Mouse (Mus musculus) limb, embryonic 12.5 days (tissue): ENCODE measurements around the gene Pkp4. TPM values are rescaled to one million over a fixed set of nuclear protein-coding genes. Genes with fewer than 3 reads are reported as not detected.

Experiments
- ATAC-seq: fragments of 200-750 bp; cut with Nextera tagmentation; 2 replicates; pipeline ENCODE4 v1.8.0; 2017; ENCODE audit warnings: low read depth, moderate TSS enrichment; ENCODE audit not compliant: insufficient number of reproducible peaks, insufficient read depth, low FRiP score, low TSS enrichment
- H3K27ac ChIP-seq: fragments of 300-500 bp; sonication (generic); 2 replicates; pipeline ENCODE4 v1.5.1; 2016; ENCODE audit warnings: mild to moderate bottlenecking, moderate library complexity
- H3K27me3 ChIP-seq: fragments of 300-500 bp; sonication (generic); 2 replicates; pipeline ENCODE4 v1.6.1; 2016; ENCODE audit warnings: mild to moderate bottlenecking, moderate library complexity
- H3K36me3 ChIP-seq: fragments of 300-500 bp; sonication (generic); 2 replicates; pipeline ENCODE4 v1.6.1; 2016; ENCODE audit warnings: mild to moderate bottlenecking, moderate library complexity
- H3K4me1 ChIP-seq: fragments of 300-500 bp; sonication (generic); replicated peaks from 2 replicates; pipeline ENCODE4 v1.6.1; 2016
- H3K4me2 ChIP-seq: fragments of 300-500 bp; sonication (generic); 2 replicates; pipeline ENCODE4 v1.6.1; 2016; ENCODE audit warnings: mild to moderate bottlenecking, moderate library complexity
- H3K4me3 ChIP-seq: fragments of 300-500 bp; sonication (generic); replicated peaks from 2 replicates; pipeline ENCODE4 v1.5.1; 2016; ENCODE audit warnings: mild to moderate bottlenecking
- H3K9ac ChIP-seq: fragments of 300-500 bp; sonication (generic); replicated peaks from 2 replicates; pipeline ENCODE4 v1.6.1; 2016; ENCODE audit warnings: mild to moderate bottlenecking, moderate library complexity
- H3K9me3 ChIP-seq: fragments of 300-500 bp; sonication (generic); 2 replicates; pipeline ENCODE4 v1.6.1; 2016; ENCODE audit warnings: mild to moderate bottlenecking, moderate library complexity
- whole genome bisulfite sequencing: fragments of 180-500 bp; shearing (Covaris S2); methylation state at CpG from one replicate; pipeline ENCODE4 v1.1.7; 2016; 5-methylcytosine and 5-hydroxymethylcytosine counted together
- polyA plus RNA-seq: library from polyadenylated mRNA; unstranded; fragments of >200 nt; fragmentation: Nextera tagmentation; extraction: Ambion mirVana; gene quantifications from 2 replicates; pipeline ENCODE4 v1.2.1, GENCODE M21; 2016

The Pkp4 gene
- polyA plus RNA-seq, 1 experiment from 2014 or later, result 18.7 TPM

GRCm38 (mm10) chr2:59167830-59168229 is 7.2 kb downstream of the Pkp4 start:
- no peak overlapping the region for H3K27ac ChIP-seq
- no peak overlapping the region for H3K4me3 ChIP-seq
- H3K9me3 ChIP-seq, result no peaks in the 10 kb centered on the region
- H3K4me1 ChIP-seq, result peaks cover 21% of the 10 kb centered on the region; the same call in 1 of the 2 replicates
- 65% methylated on average over 4 of the region's 4 CpGs for WGBS
- H3K36me3 ChIP-seq, result no peaks in the 10 kb centered on the region
- H3K4me2 ChIP-seq, result no peak overlapping the region
- ATAC-seq, result no peak
- no peak overlapping the region for H3K9ac ChIP-seq
- H3K27me3 ChIP-seq, result no peaks in the 10 kb centered on the region

DNA sequence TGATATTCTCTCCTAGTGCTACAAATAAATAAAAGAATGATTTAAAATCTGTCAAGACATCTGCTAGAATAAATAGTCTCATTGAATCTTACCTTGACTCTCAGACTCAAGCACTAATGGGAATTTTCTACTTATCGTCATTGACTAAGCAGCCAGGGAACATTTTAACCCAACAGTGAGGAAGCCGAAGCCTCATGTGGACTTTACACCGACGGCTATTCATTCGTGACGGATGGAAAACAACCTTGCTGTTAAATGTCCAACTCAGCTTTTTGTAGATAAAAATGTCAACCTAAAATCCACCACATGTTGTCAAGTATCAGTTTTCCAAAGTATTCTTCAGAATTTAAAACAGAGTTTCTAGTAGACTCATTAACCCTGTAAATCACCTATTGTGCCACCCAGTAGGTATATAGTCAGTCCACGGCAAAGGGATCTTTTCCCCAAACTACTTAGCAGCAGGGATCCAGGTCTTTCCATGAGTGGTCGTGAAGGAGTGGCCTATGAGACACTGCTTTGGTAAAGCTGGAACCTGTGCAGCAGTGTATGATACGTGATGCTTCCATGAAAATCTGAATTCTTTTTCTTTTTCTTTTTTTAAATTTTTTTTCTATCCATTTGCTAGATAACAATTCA is 9.0 kb downstream of the Pkp4 start:
- no peak overlapping the region for H3K4me2 ChIP-seq
- peaks cover 16% of the 10 kb centered on the region; the same call in 1 of the 2 replicates for H3K4me1 ChIP-seq
- H3K9me3 ChIP-seq, result no peaks in the 10 kb centered on the region
- 68% methylated on average over 9 of the region's 9 CpGs for WGBS
- H3K36me3 ChIP-seq, result no peaks in the 10 kb centered on the region
- ATAC-seq, result no peak
- no peak overlapping the region for H3K27ac ChIP-seq
- H3K9ac ChIP-seq, result no peak overlapping the region
- H3K27me3 ChIP-seq, result no peaks in the 10 kb centered on the region
- no peak overlapping the region for H3K4me3 ChIP-seq

DNA sequence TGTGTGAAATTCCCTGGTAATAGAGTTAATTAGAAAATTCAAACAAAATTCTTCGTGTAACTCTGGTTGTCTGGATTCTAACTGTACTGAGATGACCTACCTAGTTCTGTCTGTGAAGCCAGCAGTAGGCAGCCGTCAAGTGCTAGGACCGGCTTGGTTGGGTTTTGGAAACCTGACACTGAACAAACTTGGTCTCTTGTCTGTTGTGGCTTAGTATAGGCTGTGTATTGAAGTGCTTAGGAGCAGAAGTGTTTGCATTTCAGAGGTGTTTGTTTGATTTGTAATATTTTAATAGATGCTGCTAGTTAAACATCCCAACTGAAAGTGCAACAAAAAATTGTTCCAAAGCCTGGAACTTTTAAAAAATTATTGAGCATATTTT is 9.5 kb downstream of the Pkp4 start:
- H3K9me3 ChIP-seq, result no peaks in the 10 kb centered on the region
- H3K36me3 ChIP-seq, result no peaks in the 10 kb centered on the region
- H3K27me3 ChIP-seq, result no peaks in the 10 kb centered on the region
- H3K4me3 ChIP-seq, result no peak overlapping the region
- H3K9ac ChIP-seq, result no peak overlapping the region
- H3K27ac ChIP-seq, result no peak overlapping the region
- peaks cover 16% of the 10 kb centered on the region; the same call in 1 of the 2 replicates for H3K4me1 ChIP-seq
- H3K4me2 ChIP-seq, result no peak overlapping the region
- no peak for ATAC-seq
- 73% methylated on average over 3 of the region's 3 CpGs for WGBS

DNA sequence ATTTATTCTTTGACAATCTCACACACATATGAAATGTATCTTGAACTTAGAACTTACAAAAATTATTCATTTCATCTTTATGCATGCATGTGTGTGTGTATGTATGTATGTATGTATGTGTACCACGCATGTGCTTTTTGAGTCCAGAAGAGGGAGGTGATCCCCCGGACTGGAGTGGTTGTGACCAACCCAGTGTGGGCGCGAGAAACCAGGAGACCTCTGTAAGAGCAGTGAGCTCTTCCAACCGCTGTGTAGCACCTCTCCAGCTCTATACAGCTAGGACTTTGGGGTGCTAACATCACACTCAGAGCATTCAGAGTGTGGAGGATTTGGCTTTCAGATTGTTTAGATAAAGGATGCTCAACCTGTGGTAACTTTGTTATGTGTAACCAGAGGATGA is 9.9 kb downstream of the Pkp4 start:
- peaks cover 16% of the 10 kb centered on the region; the same call in 1 of the 2 replicates for H3K4me1 ChIP-seq
- 97% methylated on average over 5 of the region's 5 CpGs for WGBS
- no peak overlapping the region for H3K27ac ChIP-seq
- H3K27me3 ChIP-seq, result no peaks in the 10 kb centered on the region
- no peak overlapping the region for H3K4me2 ChIP-seq
- H3K36me3 ChIP-seq, result no peaks in the 10 kb centered on the region
- H3K4me3 ChIP-seq, result no peak overlapping the region
- ATAC-seq, result no peak
- H3K9me3 ChIP-seq, result no peaks in the 10 kb centered on the region
- H3K9ac ChIP-seq, result no peak overlapping the region

GRCm38 (mm10) chr2:59171533-59171932 is 10.9 kb downstream of the Pkp4 start:
- ATAC-seq, result no peak
- Histone ChIP-seq H3K4me1 (peaks cover 16% of the 10 kb centered on the region; the same call in 1 of the 2 replicates), H3K4me3 (no peak overlapping the region), H3K4me2 (no peak overlapping the region), H3K36me3 (no peaks in the 10 kb centered on the region), H3K9ac (no peak overlapping the region), H3K9me3 (no peaks in the 10 kb centered on the region), H3K27me3 (no peaks in the 10 kb centered on the region), H3K27ac (no peak overlapping the region)
- WGBS, result 80% methylated on average over 5 of the region's 5 CpGs

DNA sequence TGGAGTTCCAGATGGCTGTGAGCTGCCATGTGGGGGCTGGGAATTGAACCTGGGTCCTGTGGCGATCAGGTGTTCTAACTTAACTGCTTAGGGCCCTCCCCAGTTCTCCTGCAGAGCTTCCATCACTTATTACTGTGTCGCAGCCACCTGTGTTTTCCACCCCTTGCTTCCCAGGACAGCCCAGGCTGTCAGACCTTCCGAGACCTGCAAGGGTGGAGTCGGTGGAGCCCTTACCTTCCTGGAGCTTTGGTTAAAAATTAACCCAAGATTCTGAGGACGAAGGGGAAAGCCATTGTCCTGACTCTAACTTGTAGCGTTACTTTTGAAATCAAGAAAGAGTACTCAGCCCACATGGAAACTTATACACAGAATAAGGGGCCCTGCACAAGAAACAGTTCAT is 15.3 kb downstream of the Pkp4 start:
- H3K9me3 ChIP-seq, result no peaks in the 10 kb centered on the region
- H3K27ac ChIP-seq, result no peak overlapping the region
- WGBS, result 90% methylated on average over 6 of the region's 6 CpGs
- H3K27me3 ChIP-seq, result no peaks in the 10 kb centered on the region
- H3K4me1 ChIP-seq, result peaks cover 24% of the 10 kb centered on the region
- no peak overlapping the region for H3K4me3 ChIP-seq
- no peak for ATAC-seq
- no peak overlapping the region for H3K9ac ChIP-seq
- H3K4me2 ChIP-seq, result no peak overlapping the region
- no peaks in the 10 kb centered on the region for H3K36me3 ChIP-seq

DNA sequence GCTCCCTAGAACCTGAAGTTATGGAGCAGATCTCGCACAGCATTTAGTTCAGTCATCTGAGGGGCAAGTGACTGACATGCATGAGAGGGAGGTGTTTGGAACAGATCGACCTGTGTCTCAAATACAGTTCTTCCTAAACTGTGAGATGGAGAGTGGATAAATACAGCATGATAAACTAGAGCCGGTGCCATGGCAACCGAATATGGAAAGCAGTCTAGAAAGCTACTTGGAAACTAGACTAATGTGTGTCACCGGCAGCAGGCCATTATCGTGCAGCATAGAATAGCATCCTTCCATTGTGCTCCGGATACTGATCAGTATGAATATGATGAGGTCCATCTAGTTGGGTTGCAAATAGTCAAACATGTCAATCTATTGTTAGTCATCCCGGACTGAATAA is 17.5 kb downstream of the Pkp4 start:
- H3K4me2 ChIP-seq, result no peak overlapping the region
- no peak for ATAC-seq
- H3K36me3 ChIP-seq, result no peaks in the 10 kb centered on the region
- no peaks in the 10 kb centered on the region for H3K9me3 ChIP-seq
- H3K4me3 ChIP-seq, result no peak overlapping the region
- no peaks in the 10 kb centered on the region for H3K27me3 ChIP-seq
- no peak overlapping the region for H3K27ac ChIP-seq
- H3K4me1 ChIP-seq, result peaks cover 12% of the 10 kb centered on the region
- 95% methylated on average over 8 of the region's 8 CpGs for WGBS
- H3K9ac ChIP-seq, result no peak overlapping the region

GRCm38 (mm10) chr2:59178960-59179359 is 18.3 kb downstream of the Pkp4 start:
- H3K9ac ChIP-seq, result no peak overlapping the region
- H3K27ac ChIP-seq, result no peak overlapping the region
- no peak overlapping the region for H3K4me2 ChIP-seq
- peaks cover 12% of the 10 kb centered on the region for H3K4me1 ChIP-seq
- no peak overlapping the region for H3K4me3 ChIP-seq
- H3K27me3 ChIP-seq, result no peaks in the 10 kb centered on the region
- 84% methylated on average over 4 of the region's 4 CpGs for WGBS
- no peaks in the 10 kb centered on the region for H3K9me3 ChIP-seq
- no peaks in the 10 kb centered on the region for H3K36me3 ChIP-seq
- no peak for ATAC-seq

DNA sequence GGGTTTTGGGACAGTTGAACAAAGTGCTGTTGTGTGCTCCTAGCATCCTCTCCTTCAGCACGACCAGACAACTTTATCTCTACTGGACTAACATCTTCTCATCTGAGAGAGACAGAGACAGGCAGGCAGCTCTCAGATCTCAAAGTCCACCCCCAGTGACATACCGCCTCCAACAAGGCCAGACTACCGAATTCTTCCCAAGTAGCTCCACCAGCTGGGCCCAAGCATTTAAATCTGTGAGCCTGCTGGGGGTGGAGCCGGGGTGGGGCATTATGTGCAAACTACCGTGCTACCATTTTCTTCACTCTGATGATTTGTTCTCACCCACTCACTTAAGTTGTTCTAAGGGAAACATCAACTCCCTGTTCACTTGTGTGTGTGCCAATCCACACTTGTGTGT is 18.8 kb downstream of the Pkp4 start:
- H3K9me3 ChIP-seq, result no peaks in the 10 kb centered on the region
- WGBS, result 57% methylated on average over 5 of the region's 5 CpGs
- no peak overlapping the region for H3K4me3 ChIP-seq
- no peaks in the 10 kb centered on the region for H3K36me3 ChIP-seq
- no peak overlapping the region for H3K9ac ChIP-seq
- no peak overlapping the region for H3K4me2 ChIP-seq
- H3K27me3 ChIP-seq, result no peaks in the 10 kb centered on the region
- peaks cover 12% of the 10 kb centered on the region for H3K4me1 ChIP-seq
- ATAC-seq, result 0 out of 2 replicates have a peak, but pooled peaks have one; percentile 37
- H3K27ac ChIP-seq, result no peak overlapping the region

GRCm38 (mm10) chr2:59181321-59182113 is 20.9 kb downstream of the Pkp4 start:
- Histone ChIP-seq H3K4me1 (peaks cover 12% of the 10 kb centered on the region), H3K4me2 (no peak overlapping the region), H3K9me3 (no peaks in the 10 kb centered on the region), H3K9ac (no peak overlapping the region), H3K4me3 (no peak overlapping the region), H3K27ac (no peak overlapping the region), H3K27me3 (no peaks in the 10 kb centered on the region), H3K36me3 (no peaks in the 10 kb centered on the region)
- ATAC-seq, result no peak
- 88% methylated on average over 15 of the region's 15 CpGs for WGBS

DNA sequence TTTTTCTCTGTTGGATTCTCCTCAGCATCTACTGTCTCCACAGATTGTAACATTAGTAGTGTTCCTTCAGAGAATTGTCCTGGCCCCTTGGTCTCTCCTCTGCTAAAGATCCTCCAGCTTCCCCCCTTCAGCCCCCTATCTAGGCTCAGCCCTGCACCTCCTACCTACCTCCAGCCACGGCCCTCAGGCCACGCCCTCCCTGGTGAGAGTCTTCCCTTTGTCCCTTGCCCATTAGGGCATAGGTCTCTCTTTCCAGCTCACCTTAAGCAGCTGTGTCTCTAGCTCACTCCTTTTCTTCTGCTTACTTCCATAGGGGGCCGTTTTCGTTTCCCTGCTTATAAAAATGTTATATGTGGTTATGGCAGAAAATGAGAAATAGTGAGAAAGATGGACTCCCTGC is 22.9 kb downstream of the Pkp4 start:
- no peak for ATAC-seq
- H3K27ac ChIP-seq, result no peak overlapping the region
- peaks cover 16% of the 10 kb centered on the region for H3K4me1 ChIP-seq
- 79% methylated on average over 4 of the region's 4 CpGs for WGBS
- H3K4me2 ChIP-seq, result no peak overlapping the region
- H3K27me3 ChIP-seq, result no peaks in the 10 kb centered on the region
- no peak overlapping the region for H3K4me3 ChIP-seq
- H3K36me3 ChIP-seq, result peaks cover 11% of the 10 kb centered on the region
- H3K9ac ChIP-seq, result no peak overlapping the region
- H3K9me3 ChIP-seq, result no peaks in the 10 kb centered on the region
